Mouse (Mus musculus): ENCODE measurements at regions not wholly inside any gene's neighbourhood (a gene's known extent, or its start where the extent isn't known, plus 50 kb on each side); places are given as distances from the start of the nearest gene placed in this dataset.

- no peak for TF ChIP-seq ZC3H11A (IDR thresholded peaks at IDR 0.05; ENCODE audit: borderline replicate concordance, low read depth, low read length)
- TF ChIP-seq CHD2 (IDR thresholded peaks at IDR 0.05; ENCODE audit: low read depth, low read length): no peak
- no peak for TF ChIP-seq MAFK (IDR thresholded peaks at IDR 0.05; ENCODE audit: insufficient read depth, low read depth, low read length)
- peak; percentile 59; the same call in 1 of the 2 replicates for TF ChIP-seq ZNF384 (IDR thresholded peaks at IDR 0.05; ENCODE audit: low read depth, low read length)
- no peak for TF ChIP-seq HCFC1 (IDR thresholded peaks at IDR 0.05; ENCODE audit: borderline replicate concordance, insufficient read depth, low read length)
These were observed 216.8 kb downstream of the Sp3 start for GRCm38 (mm10) chr2:72763454-72763853.
